Mouse (Mus musculus) myocyte (in vitro differentiated cells): ENCODE results near the gene Sema6d. TPM values are rescaled to one million over a fixed set of nuclear protein-coding genes. Genes with fewer than 3 reads are reported as not detected.

ENCODE experiments used
- H3K27me3 ChIP-seq: one replicate; pipeline ENCODE4 v1.6.1; 2011; ENCODE audit not compliant: control insufficient read depth, insufficient read depth, insufficient read length
- H3K36me3 ChIP-seq: one replicate; pipeline ENCODE4 v1.6.1; 2011; ENCODE audit not compliant: control insufficient read depth, insufficient read depth
- H3K4me2 ChIP-seq: one replicate; pipeline ENCODE4 v1.6.1; 2011; ENCODE audit warnings: low read depth, control low read depth
- H3K4me3 ChIP-seq: one replicate; pipeline ENCODE4 v1.5.1; 2011; ENCODE audit warnings: mild to moderate bottlenecking, control low read depth, moderate library complexity
- H3K79me2 ChIP-seq: one replicate; pipeline ENCODE4 v1.6.1; 2011; ENCODE audit not compliant: control insufficient read depth, insufficient read depth
- H3ac ChIP-seq: one replicate; pipeline ENCODE4 v1.6.1; 2011; ENCODE audit not compliant: control insufficient read depth, insufficient read length
- CEBPB ChIP-seq: IDR thresholded peaks from 2 replicates; pipeline ENCODE4 v1.6.1; 2011; ENCODE audit warnings: mild to moderate bottlenecking, moderate library complexity; ENCODE audit not compliant: poor library complexity, insufficient read depth, severe bottlenecking
- E2F4 ChIP-seq: IDR thresholded peaks from one replicate; pipeline ENCODE4 v1.6.1; 2011; ENCODE audit warnings: mild to moderate bottlenecking, control low read depth, moderate library complexity; ENCODE audit not compliant: insufficient read depth
- MAX ChIP-seq: IDR thresholded peaks from one replicate; pipeline ENCODE4 v1.6.1; 2011; ENCODE audit warnings: low read depth, mild to moderate bottlenecking, control low read depth
- MYOD1 ChIP-seq, 3 experiments: IDR thresholded peaks; one replicate each; pipeline ENCODE4 v1.6.1; 2011; ENCODE audit warnings: control low read depth in 2 of 3, low read depth in 2 of 3, mild to moderate bottlenecking in 2 of 3, moderate library complexity in 1 of 3; ENCODE audit not compliant: insufficient read length in 2 of 3, control insufficient read depth in 1 of 3
- MYOG ChIP-seq, 3 experiments: IDR thresholded peaks; one replicate each; pipeline ENCODE4 v1.6.1; 2011; ENCODE audit warnings: control low read depth in 2 of 3, low read depth in 2 of 3, mild to moderate bottlenecking in 2 of 3; ENCODE audit not compliant: insufficient read length in 2 of 3, control insufficient read depth in 1 of 3, insufficient read depth in 1 of 3
- POLR2A ChIP-seq: IDR thresholded peaks from one replicate; pipeline ENCODE4 v1.6.1; 2011; ENCODE audit warnings: low read depth, mild to moderate bottlenecking, control low read depth, moderate library complexity; ENCODE audit not compliant: insufficient read length
- POLR2AphosphoS2 ChIP-seq: IDR thresholded peaks from one replicate; pipeline ENCODE4 v1.6.1; 2011; ENCODE audit warnings: low read depth, control low read depth; ENCODE audit not compliant: insufficient read length
- REST ChIP-seq: IDR thresholded peaks from one replicate; pipeline ENCODE4 v1.6.1; 2011; ENCODE audit warnings: mild to moderate bottlenecking, control low read depth, moderate library complexity; ENCODE audit not compliant: insufficient read depth, insufficient read length
- SRF ChIP-seq: IDR thresholded peaks from one replicate; pipeline ENCODE4 v1.6.1; 2011; ENCODE audit warnings: low read depth; ENCODE audit not compliant: control insufficient read depth, insufficient read length
- TCF12 ChIP-seq: IDR thresholded peaks from one replicate; pipeline ENCODE4 v1.6.1; 2011; ENCODE audit warnings: mild to moderate bottlenecking, control low read depth; ENCODE audit not compliant: poor library complexity, insufficient read depth, severe bottlenecking
- TCF3 ChIP-seq: IDR thresholded peaks from one replicate; pipeline ENCODE4 v1.6.1; 2011; ENCODE audit warnings: low read depth, control low read depth; ENCODE audit not compliant: insufficient read length
- USF1 ChIP-seq: IDR thresholded peaks from one replicate; pipeline ENCODE4 v1.6.1; 2011; ENCODE audit warnings: low read depth, mild to moderate bottlenecking, control low read depth, moderate library complexity
- polyA plus RNA-seq: library from polyadenylated mRNA; unstranded; fragments of >200 nt; fragmentation: generic; extraction: Trizol; gene quantifications from one replicate; pipeline ENCODE4 v1.2.1, GENCODE M21; 2012; ENCODE audit warnings: missing spikeins

Gene Sema6d
- polyA plus RNA-seq, 1 experiment, result 0.97 TPM

GRCm38 (mm10) chr2:124401727-124402380 lies 312.1 kb downstream of the Sema6d start:
- H3ac ChIP-seq, result no peak overlapping the region
- no peak overlapping the region for H3K4me3 ChIP-seq
- no peaks in the 10 kb centered on the region for H3K79me2 ChIP-seq
- H3K4me2 ChIP-seq, result no peak overlapping the region
- no peaks in the 10 kb centered on the region for H3K27me3 ChIP-seq
- no peaks in the 10 kb centered on the region for H3K36me3 ChIP-seq
- no peak for TF ChIP-seq POLR2A
- no peak for TF ChIP-seq CEBPB
- no peak for TF ChIP-seq MYOD1 (IDR thresholded peaks at IDR 0.05; ENCODE audit: control insufficient read depth in 1 of 3, insufficient read length in 2 of 3, low read depth in 2 of 3)
- no peak for TF ChIP-seq USF1
- TF ChIP-seq MAX, result no peak
- TF ChIP-seq TCF3, result no peak
- TF ChIP-seq E2F4, result no peak
- TF ChIP-seq REST, result no peak
- TF ChIP-seq MYOG (IDR thresholded peaks at IDR 0.05; ENCODE audit: control insufficient read depth in 1 of 3, insufficient read depth in 1 of 3, insufficient read length in 2 of 3, low read depth in 2 of 3), result no peak
- no peak for TF ChIP-seq SRF
- no peak for TF ChIP-seq TCF12
- no peak for TF ChIP-seq POLR2AphosphoS2

- Histone ChIP-seq H3K27me3 (no peaks in the 10 kb centered on the region), H3K4me2 (no peak overlapping the region), H3K79me2 (no peaks in the 10 kb centered on the region), H3ac (no peak overlapping the region), H3K4me3 (no peak overlapping the region), H3K36me3 (no peaks in the 10 kb centered on the region)
- no peak for TF ChIP-seq USF1
- TF ChIP-seq CEBPB, result no peak
- no peak for TF ChIP-seq REST
- no peak for TF ChIP-seq E2F4
- no peak for TF ChIP-seq TCF12
- no peak for TF ChIP-seq POLR2AphosphoS2
- TF ChIP-seq POLR2A, result no peak
- TF ChIP-seq MAX, result no peak
- no peak for TF ChIP-seq SRF
- TF ChIP-seq TCF3, result no peak
- TF ChIP-seq MYOG (IDR thresholded peaks at IDR 0.05; ENCODE audit: control insufficient read depth in 1 of 3, insufficient read depth in 1 of 3, insufficient read length in 2 of 3, low read depth in 2 of 3), result no peak
- TF ChIP-seq MYOD1 (IDR thresholded peaks at IDR 0.05; ENCODE audit: control insufficient read depth in 1 of 3, insufficient read length in 2 of 3, low read depth in 2 of 3), result no peak
Measured at GRCm38 (mm10) chr2:124403571-124403970, 313.8 kb downstream of the Sema6d start.

GRCm38 (mm10) chr2:124403981-124404380 lies 314.2 kb downstream of the Sema6d start:
- H3ac ChIP-seq, result no peak overlapping the region
- no peak for TF ChIP-seq MYOD1 (IDR thresholded peaks at IDR 0.05; ENCODE audit: control insufficient read depth in 1 of 3, insufficient read length in 2 of 3, low read depth in 2 of 3)
- TF ChIP-seq MAX, result no peak
- no peak for TF ChIP-seq MYOG (IDR thresholded peaks at IDR 0.05; ENCODE audit: control insufficient read depth in 1 of 3, insufficient read depth in 1 of 3, insufficient read length in 2 of 3, low read depth in 2 of 3)
- no peak for TF ChIP-seq POLR2AphosphoS2
- TF ChIP-seq CEBPB, result no peak
- no peak for TF ChIP-seq USF1
- no peak for TF ChIP-seq REST
- no peak for TF ChIP-seq TCF12
- TF ChIP-seq TCF3, result no peak
- no peak for TF ChIP-seq E2F4
- no peak for TF ChIP-seq POLR2A
- no peak for TF ChIP-seq SRF
- no peaks in the 10 kb centered on the region for H3K36me3 ChIP-seq
- H3K79me2 ChIP-seq, result no peaks in the 10 kb centered on the region
- no peaks in the 10 kb centered on the region for H3K27me3 ChIP-seq
- no peak overlapping the region for H3K4me2 ChIP-seq
- no peak overlapping the region for H3K4me3 ChIP-seq

GRCm38 (mm10) chr2:124404631-124405562 lies 315.1 kb downstream of the Sema6d start:
- Histone ChIP-seq H3K79me2 (no peaks in the 10 kb centered on the region), H3ac (no peak overlapping the region), H3K4me2 (no peak overlapping the region), H3K27me3 (no peaks in the 10 kb centered on the region), H3K4me3 (no peak overlapping the region), H3K36me3 (no peaks in the 10 kb centered on the region)
- TF ChIP-seq MAX (no peak), POLR2A (no peak), E2F4 (no peak), USF1 (no peak), REST (no peak), MYOD1 (IDR thresholded peaks at IDR 0.05; ENCODE audit: control insufficient read depth in 1 of 3, insufficient read length in 2 of 3, low read depth in 2 of 3) (no peak), POLR2AphosphoS2 (no peak), MYOG (IDR thresholded peaks at IDR 0.05; ENCODE audit: control insufficient read depth in 1 of 3, insufficient read depth in 1 of 3, insufficient read length in 2 of 3, low read depth in 2 of 3) (no peak), TCF12 (no peak), TCF3 (no peak), SRF (no peak), CEBPB (no peak)
